Mouse (Mus musculus) left cerebral cortex, adult 11 months (tissue): ENCODE data around the gene Ceacam5.

ENCODE experiments used
- DNase-seq: peaks from one replicate; pipeline ENCODE4 v3.0.0; 2022; ENCODE audit warnings: low spot score

Gene Ceacam5

DNA sequence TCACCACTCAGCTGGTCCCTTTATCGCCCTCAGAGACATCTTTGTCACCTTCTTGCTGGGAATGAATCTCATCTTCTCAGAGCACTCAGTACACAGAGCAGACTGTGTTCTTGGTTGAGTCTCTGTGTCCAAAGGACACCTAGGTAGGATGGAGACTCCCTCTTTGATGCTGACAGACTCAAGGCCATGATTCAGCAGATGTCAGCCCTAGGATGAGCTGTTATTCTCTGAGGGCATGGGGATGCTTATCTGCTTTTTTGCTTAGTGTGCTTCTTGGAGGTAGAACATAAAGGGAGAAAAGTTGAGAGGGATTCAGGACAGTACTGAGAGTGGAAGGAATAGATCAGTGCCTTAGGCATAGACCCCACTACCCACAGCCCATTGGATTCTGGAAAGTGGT is at the start of gene Ceacam5:
Gene Ceacam5 (plus strand): TSS at position 301 of the 400 bp plus-strand sequence.
- DNase-seq, result no peak
